Comparison of ENCODE assay signal across 9 mouse cellular contexts in the genomic region with DNA sequence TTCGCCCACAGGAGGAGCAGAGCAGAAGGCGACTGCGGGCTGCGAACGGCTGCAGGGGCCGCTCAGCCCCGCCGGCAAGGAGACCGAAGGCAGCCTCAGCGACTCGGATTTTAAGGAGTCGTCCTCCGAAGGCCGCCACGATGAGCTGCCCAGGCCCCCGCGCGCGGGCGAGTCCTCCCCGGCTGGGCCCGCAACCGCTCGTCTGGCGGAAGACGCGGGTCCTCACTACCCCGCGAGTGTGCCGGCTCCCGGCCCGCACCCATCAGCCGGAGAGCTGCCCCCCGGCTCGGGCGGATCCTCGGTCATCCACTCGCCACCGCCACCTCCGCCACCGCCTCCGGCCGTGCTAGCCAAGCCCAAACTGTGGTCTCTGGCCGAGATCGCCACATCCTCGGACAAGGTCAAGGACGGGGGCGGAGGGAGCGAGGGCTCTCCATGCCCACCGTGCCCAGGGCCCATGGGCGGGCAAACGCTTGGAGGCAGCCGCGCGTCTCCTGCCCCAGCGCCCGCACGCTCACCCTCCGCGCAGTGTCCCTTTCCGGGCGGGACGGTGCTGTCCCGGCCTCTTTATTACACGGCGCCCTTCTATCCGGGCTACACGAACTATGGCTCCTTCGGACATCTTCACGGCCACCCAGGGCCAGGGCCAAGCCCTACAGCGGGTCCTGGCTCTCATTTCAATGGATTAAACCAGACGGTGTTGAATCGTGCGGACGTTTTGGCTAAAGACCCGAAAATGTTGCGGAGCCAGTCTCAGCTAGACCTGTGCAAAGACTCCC. TPM values are rescaled to one million over a fixed set of nuclear protein-coding genes. Genes with fewer than 3 reads are reported as not detected.
DNase-seq lines count a peak whose midpoint lies in the region; ATAC-seq and TF ChIP-seq lines count a peak whose summit lies in the region.
"Had no signal": no experiment of that assay in that cellular context is flagged by ENCODE, and none has a peak within 500 bp of the region (broad histone marks: within the 10 kb centered on the region; RNA-seq: fewer than 3 reads in every experiment).

No protein-coding gene starts in this region.

- DNase-seq in heart, embryonic 10.5 days (ENCODE audit: low spot score), result no peak
- no peak for DNase-seq in heart, adult 9 months (ENCODE audit: low spot score in 2 of 2)
- peak; percentile 64 for DNase-seq in ZHBTc4 (ENCODE audit: low read depth, low spot score)
- peak; percentile 36 to 46 for DNase-seq in heart, postnatal 10 days
- DNase-seq in thymus, adult 2 months, result no peak
- DNase-seq in spleen, postnatal 14 days (ENCODE audit: low spot score in 2 of 2), result no peak

- no peak for TF ChIP-seq POLR2A in thymus, adult 2 months (IDR thresholded peaks at IDR 0.05; ENCODE audit: control insufficient read depth, extremely low read depth, insufficient read depth, low read length, poor library complexity)

- peaks cover 59% of the 10 kb centered on the region for H3K4me1 ChIP-seq in heart, embryonic 10.5 days
- peaks cover 60% of the 10 kb centered on the region for H3K4me1 ChIP-seq in limb, embryonic 15.5 days
- H3K4me1 ChIP-seq in neural tube, embryonic 15.5 days, result peaks cover 53% of the 10 kb centered on the region
- peaks cover 12% of the 10 kb centered on the region; the same call in 1 of the 2 replicates for H3K4me1 ChIP-seq in thymus, adult 2 months (replicated peaks; ENCODE audit: control insufficient read depth, insufficient read depth, low read length)

- under 1% methylated on average over 77 of the region's 77 CpGs for whole genome bisulfite sequencing in heart, embryonic 10.5 days
- under 1% methylated on average over 76 of the region's 77 CpGs for WGBS in limb, embryonic 15.5 days
- 2% methylated on average over 71 of the region's 77 CpGs for WGBS in neural tube, embryonic 15.5 days
- WGBS in thymus, adult 2 months, result 6% methylated on average over 77 of the region's 77 CpGs

- peaks cover 75% of the 10 kb centered on the region for H3K27me3 ChIP-seq in heart, embryonic 10.5 days (ENCODE audit: insufficient read depth, poor library complexity, severe bottlenecking)
- H3K27me3 ChIP-seq in limb, embryonic 15.5 days, result peaks cover 78% of the 10 kb centered on the region
- H3K27me3 ChIP-seq in neural tube, embryonic 15.5 days (replicated peaks), result peaks cover 51% of the 10 kb centered on the region
- H3K27me3 ChIP-seq in thymus, adult 2 months (ENCODE audit: control insufficient read depth, insufficient read depth, low read length), result peaks cover 45% of the 10 kb centered on the region
- H3K27me3 ChIP-seq: Patski had no signal

- intact Hi-C loops in heart, postnatal 10 days (cut with DNase I), result loop anchor here (5.0 kb wide), 3 partner anchors 132 to 1168 kb away; a partner anchor contains a TSS

- H3K4me3 ChIP-seq in heart, embryonic 10.5 days, result peak overlapping the region; percentile 82
- peak overlapping the region; percentile 78 for H3K4me3 ChIP-seq in limb, embryonic 15.5 days
- peak overlapping the region; percentile 75 for H3K4me3 ChIP-seq in neural tube, embryonic 15.5 days (replicated peaks)
- no peak overlapping the region for H3K4me3 ChIP-seq in thymus, adult 2 months (ENCODE audit: control insufficient read depth, insufficient read depth, low read length)

- H3K4me2 ChIP-seq in limb, embryonic 15.5 days, result peak overlapping the region; percentile 81
- peak overlapping the region; percentile 88 for H3K4me2 ChIP-seq in neural tube, embryonic 15.5 days

- peak overlapping the region; percentile 91 for H3K27ac ChIP-seq in heart, embryonic 10.5 days
- H3K27ac ChIP-seq in limb, embryonic 15.5 days, result peak overlapping the region; percentile 95
- no peak overlapping the region for H3K27ac ChIP-seq in neural tube, embryonic 15.5 days (replicated peaks)
- no peak overlapping the region for H3K27ac ChIP-seq in thymus, adult 2 months (ENCODE audit: control insufficient read depth, insufficient read depth, low read length)

- TF ChIP-seq CTCF in thymus, adult 2 months (IDR thresholded peaks at IDR 0.05; ENCODE audit: borderline replicate concordance, control insufficient read depth, extremely low read depth, insufficient read depth, low read length, poor library complexity), result no peak

- H3K36me3 ChIP-seq in heart, embryonic 10.5 days, result peaks cover 15% of the 10 kb centered on the region; the same call in 1 of the 2 replicates
- no peaks in the 10 kb centered on the region for H3K36me3 ChIP-seq in limb, embryonic 15.5 days
- no peaks in the 10 kb centered on the region for H3K36me3 ChIP-seq in neural tube, embryonic 15.5 days
- H3K36me3 ChIP-seq in thymus, adult 2 months (ENCODE audit: control insufficient read depth, insufficient read depth, low read length), result no peaks in the 10 kb centered on the region

- no peaks in the 10 kb centered on the region for H3K9me3 ChIP-seq in heart, embryonic 10.5 days
- H3K9me3 ChIP-seq in limb, embryonic 15.5 days, result no peaks in the 10 kb centered on the region
- no peaks in the 10 kb centered on the region for H3K9me3 ChIP-seq in neural tube, embryonic 15.5 days (replicated peaks)

- H3K9ac ChIP-seq in limb, embryonic 15.5 days, result peak overlapping the region; percentile 32
- H3K9ac ChIP-seq in neural tube, embryonic 15.5 days (replicated peaks), result peak overlapping the region; percentile 41

- no peak for ATAC-seq in limb, embryonic 15.5 days (ENCODE audit: insufficient number of reproducible peaks, low FRiP score, low TSS enrichment, low read depth)
- ATAC-seq in neural tube, embryonic 15.5 days (ENCODE audit: low FRiP score), result no peak
- ATAC-seq: Patski had no signal

RNA-seq across cellular contexts. Expression of a gene that starts 2.8 kb away (rescaled TPM):
- polyA plus RNA-seq in heart, embryonic 10.5 days (2016; fragmentation: Nextera tagmentation; extraction: Ambion mirVana), result 13.2 and 13.7 TPM in 2 replicates
- total RNA-seq in heart, postnatal 10 days (2021), result 10 to 100 TPM in 1 of 2 experiments, 1 to 10 TPM in 1; 8.7 to 10.9 TPM
- 23.6 and 29.9 TPM in 2 replicates for polyA plus RNA-seq in limb, embryonic 15.5 days (2015; fragmentation: Nextera tagmentation; extraction: Ambion mirVana)
- polyA plus RNA-seq in neural tube, embryonic 15.5 days (2015; fragmentation: Nextera tagmentation; extraction: Ambion mirVana), result 4.8 and 6.2 TPM in 2 replicates
- 0.18 and 0.53 TPM in 2 replicates for polyA plus RNA-seq in thymus, adult 2 months (2012; rRNA removed)

Comparison
In these comparisons a context has a peak if more than half of its experiments do, and no peak if none do; other contexts are left out.
1. DNase-seq: peak in ZHBTc4 (single experiment) and heart, postnatal 10 days (2 of 2); none in heart, embryonic 10.5 days (single experiment), heart, adult 9 months (0 of 2), thymus, adult 2 months (single experiment) and spleen, postnatal 14 days (0 of 2).
2. H3K27ac ChIP-seq: peak in heart, embryonic 10.5 days (single experiment) and limb, embryonic 15.5 days (single experiment); none in neural tube, embryonic 15.5 days (single experiment) and thymus, adult 2 months (single experiment).